Mouse (Mus musculus): ENCODE results near the gene 2810004N23Rik. TPM values are rescaled to one million over a fixed set of nuclear protein-coding genes. Genes with fewer than 3 reads are reported as not detected.

The 2810004N23Rik gene
- total and polyA plus RNA-seq, 2 experiments from 2014 or later, result 20.3 to 20.6 TPM

- no peak overlapping the region for H3K9ac ChIP-seq (replicated peaks; ENCODE audit: low read length, poor library complexity, severe bottlenecking)
Observed at GRCm38 (mm10) chr8:124841775-124842174, 21.1 kb downstream of the 2810004N23Rik start.

DNA sequence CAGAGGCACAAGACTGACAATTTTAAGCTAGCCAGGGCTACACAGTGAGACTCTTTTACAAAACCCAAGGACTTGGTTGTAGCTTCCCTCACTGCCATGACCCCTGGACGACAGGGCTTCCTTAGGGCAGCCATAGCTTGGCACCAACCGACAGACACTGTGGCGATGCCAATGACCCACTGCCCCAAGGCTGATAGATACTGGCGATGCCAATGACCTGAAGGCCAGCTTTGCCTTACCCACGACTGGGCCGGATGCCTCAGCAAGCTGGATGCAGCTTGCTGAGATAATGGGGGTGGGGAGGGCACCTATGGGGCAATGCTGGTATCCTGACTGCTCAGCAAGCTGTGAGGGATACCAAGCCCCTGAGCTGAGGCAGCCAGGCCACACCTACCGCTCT, 22.0 kb downstream of the 2810004N23Rik start:
- no peak overlapping the region for H3K9ac ChIP-seq (replicated peaks; ENCODE audit: low read length, poor library complexity, severe bottlenecking)
- no peak for TF ChIP-seq CTCF (IDR thresholded peaks at IDR 0.05)
- DNase-seq (ENCODE audit: low spot score), result no peak
- WGBS, result 96% methylated on average over 7 of the region's 7 CpGs
- no peak overlapping the region for H3K27ac ChIP-seq (ENCODE audit: low read depth, low read length)
- no peaks in the 10 kb centered on the region for H3K9me3 ChIP-seq (ENCODE audit: low read length)
- no peaks in the 10 kb centered on the region for H3K4me1 ChIP-seq (ENCODE audit: insufficient read depth, low read length)
- H3K27me3 ChIP-seq (ENCODE audit: insufficient read depth, low read length), result no peaks in the 10 kb centered on the region
- H3K4me2 ChIP-seq (ENCODE audit: low read depth, low read length, poor library complexity, severe bottlenecking), result no peak overlapping the region
- no peak overlapping the region for H3K4me3 ChIP-seq (ENCODE audit: low read depth, low read length)
- peaks cover 20% of the 10 kb centered on the region for H3K36me3 ChIP-seq (ENCODE audit: insufficient read depth, low read length)
- no peak for ATAC-seq (ENCODE audit: low FRiP score)

More at GRCm38 (mm10) chr8:124841775-124842174, 21.1 kb downstream of the 2810004N23Rik start:
- Histone ChIP-seq H3K4me1 (ENCODE audit: insufficient read depth, low read length) (no peaks in the 10 kb centered on the region), H3K27ac (ENCODE audit: low read depth, low read length) (no peak overlapping the region), H3K27me3 (ENCODE audit: insufficient read depth, low read length) (no peaks in the 10 kb centered on the region), H3K4me2 (ENCODE audit: low read depth, low read length, poor library complexity, severe bottlenecking) (no peak overlapping the region), H3K9me3 (ENCODE audit: low read length) (no peaks in the 10 kb centered on the region), H3K36me3 (ENCODE audit: insufficient read depth, low read length) (peaks cover 20% of the 10 kb centered on the region), H3K4me3 (ENCODE audit: low read depth, low read length) (no peak overlapping the region)
- ATAC-seq (ENCODE audit: low FRiP score) (no peak), DNase-seq (ENCODE audit: low spot score) (no peak)
- WGBS, result 91% methylated on average over 10 of the region's 10 CpGs
- no peak; the same call in 1 of the 2 replicates for TF ChIP-seq CTCF (IDR thresholded peaks at IDR 0.05)

- H3K27ac ChIP-seq (ENCODE audit: low read depth, low read length), result no peak overlapping the region
- H3K9ac ChIP-seq (replicated peaks; ENCODE audit: low read length, poor library complexity, severe bottlenecking), result no peak overlapping the region
- no peak overlapping the region for H3K4me3 ChIP-seq (ENCODE audit: low read depth, low read length)
- WGBS, result 90% methylated on average over 10 of the region's 10 CpGs
- TF ChIP-seq CTCF (IDR thresholded peaks at IDR 0.05), result no peak
- no peak overlapping the region for H3K4me2 ChIP-seq (ENCODE audit: low read depth, low read length, poor library complexity, severe bottlenecking)
- no peak for ATAC-seq (ENCODE audit: low FRiP score)
- H3K9me3 ChIP-seq (ENCODE audit: low read length), result no peaks in the 10 kb centered on the region
- no peak for DNase-seq (ENCODE audit: low spot score)
- peaks cover 20% of the 10 kb centered on the region for H3K36me3 ChIP-seq (ENCODE audit: insufficient read depth, low read length)
- no peaks in the 10 kb centered on the region for H3K27me3 ChIP-seq (ENCODE audit: insufficient read depth, low read length)
- H3K4me1 ChIP-seq (ENCODE audit: insufficient read depth, low read length), result no peaks in the 10 kb centered on the region
Observed at GRCm38 (mm10) chr8:124839371-124839770, 23.5 kb downstream of the 2810004N23Rik start.

DNA sequence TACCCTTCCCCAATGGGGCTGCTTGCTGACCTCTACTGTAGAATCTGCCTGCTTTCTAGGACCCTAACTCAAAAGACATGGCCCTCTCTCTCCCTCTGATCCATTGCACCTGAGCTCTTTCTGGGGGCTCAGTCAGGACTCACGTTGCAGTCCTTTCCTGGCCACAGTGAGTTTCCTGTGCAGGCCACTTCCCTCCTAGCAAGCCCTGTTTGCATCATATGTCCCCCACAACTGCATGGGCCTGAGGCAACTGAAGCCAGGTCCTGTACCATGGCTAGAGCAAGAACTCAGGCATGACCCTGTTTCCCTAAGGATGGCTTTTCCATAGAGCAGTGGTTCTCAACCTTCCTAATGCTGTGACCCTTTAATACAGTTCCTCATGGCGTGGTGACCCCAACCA, 25.0 kb downstream of the 2810004N23Rik start:
- Histone ChIP-seq H3K36me3 (ENCODE audit: insufficient read depth, low read length) (peaks cover 20% of the 10 kb centered on the region), H3K27me3 (ENCODE audit: insufficient read depth, low read length) (no peaks in the 10 kb centered on the region), H3K4me2 (ENCODE audit: low read depth, low read length, poor library complexity, severe bottlenecking) (no peak overlapping the region), H3K4me3 (ENCODE audit: low read depth, low read length) (no peak overlapping the region), H3K9ac (replicated peaks; ENCODE audit: low read length, poor library complexity, severe bottlenecking) (no peak overlapping the region), H3K27ac (ENCODE audit: low read depth, low read length) (no peak overlapping the region), H3K4me1 (ENCODE audit: insufficient read depth, low read length) (no peaks in the 10 kb centered on the region), H3K9me3 (ENCODE audit: low read length) (no peaks in the 10 kb centered on the region)
- no peak for TF ChIP-seq CTCF (IDR thresholded peaks at IDR 0.05)
- WGBS, result 81% methylated on average over 2 of the region's 2 CpGs
- no peak for ATAC-seq (ENCODE audit: low FRiP score)
- no peak for DNase-seq (ENCODE audit: low spot score)

- WGBS, result 75% methylated on average over 2 of the region's 2 CpGs
- Histone ChIP-seq H3K9ac (replicated peaks; ENCODE audit: low read length, poor library complexity, severe bottlenecking) (no peak overlapping the region), H3K27me3 (ENCODE audit: insufficient read depth, low read length) (no peaks in the 10 kb centered on the region), H3K9me3 (ENCODE audit: low read length) (no peaks in the 10 kb centered on the region), H3K4me2 (ENCODE audit: low read depth, low read length, poor library complexity, severe bottlenecking) (no peak overlapping the region), H3K4me3 (ENCODE audit: low read depth, low read length) (no peak overlapping the region), H3K4me1 (ENCODE audit: insufficient read depth, low read length) (no peaks in the 10 kb centered on the region), H3K36me3 (ENCODE audit: insufficient read depth, low read length) (peaks cover 20% of the 10 kb centered on the region), H3K27ac (ENCODE audit: low read depth, low read length) (no peak overlapping the region)
- DNase-seq (ENCODE audit: low spot score), result no peak
- no peak for TF ChIP-seq CTCF (IDR thresholded peaks at IDR 0.05)
- no peak for ATAC-seq (ENCODE audit: low FRiP score)
Observed at GRCm38 (mm10) chr8:124836907-124837306, 26.0 kb downstream of the 2810004N23Rik start.

GRCm38 (mm10) chr8:124836273-124836672, 26.6 kb downstream of the 2810004N23Rik start:
- Histone ChIP-seq H3K27ac (ENCODE audit: low read depth, low read length) (no peak overlapping the region), H3K9me3 (ENCODE audit: low read length) (no peaks in the 10 kb centered on the region), H3K9ac (replicated peaks; ENCODE audit: low read length, poor library complexity, severe bottlenecking) (no peak overlapping the region), H3K4me2 (ENCODE audit: low read depth, low read length, poor library complexity, severe bottlenecking) (no peak overlapping the region), H3K4me3 (ENCODE audit: low read depth, low read length) (no peak overlapping the region), H3K27me3 (ENCODE audit: insufficient read depth, low read length) (no peaks in the 10 kb centered on the region), H3K4me1 (ENCODE audit: insufficient read depth, low read length) (no peaks in the 10 kb centered on the region), H3K36me3 (ENCODE audit: insufficient read depth, low read length) (peaks cover 25% of the 10 kb centered on the region)
- no peak for TF ChIP-seq CTCF (IDR thresholded peaks at IDR 0.05)
- no peak for DNase-seq (ENCODE audit: low spot score)
- ATAC-seq (ENCODE audit: low FRiP score), result no peak
- WGBS, result 72% methylated on average over 7 of the region's 7 CpGs
